Mouse (Mus musculus): ENCODE data around the gene Btnl1. TPM values are rescaled to one million over a fixed set of nuclear protein-coding genes. Genes with fewer than 3 reads are reported as not detected.

Gene Btnl1
- total and polyA plus RNA-seq, 3 experiments: not detected

DNA sequence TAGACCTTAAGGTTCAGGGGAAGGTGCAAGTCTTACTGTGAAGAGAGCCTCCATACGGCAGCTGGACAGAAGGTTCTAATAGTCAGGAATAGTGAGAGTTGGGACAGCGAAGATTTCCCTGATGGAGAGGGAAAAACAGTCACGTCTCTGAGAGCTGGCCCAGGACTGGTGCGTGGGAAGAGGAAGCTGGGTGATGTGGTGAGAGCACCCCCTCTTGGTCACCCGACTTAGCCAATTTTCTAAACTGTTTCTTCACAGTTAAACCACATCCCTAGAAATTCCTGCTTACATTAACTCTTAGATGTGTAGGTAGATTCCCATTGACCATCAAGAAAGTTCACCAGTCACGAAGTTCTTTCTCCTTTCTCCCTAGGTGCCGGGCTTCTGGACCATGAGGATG, 43.1 kb downstream of the Btnl1 start:
- dilution Hi-C loops (cut with MboI; ENCODE audit: extremely low pct_ligation_motif_present, extremely low pct_unique_long_range_greater_than_20kb, low sequenced_read_pairs) (no loop called here), in situ Hi-C loops (cut with MboI; ENCODE audit: low pct_ligation_motif_present, low pct_unique_long_range_greater_than_20kb, low sequenced_read_pairs) (loop anchor here (10.0 kb wide), 1 partner anchor 125 kb away; no protein-coding TSS in a partner anchor)
- Histone ChIP-seq H3K9me3 (replicated peaks; ENCODE audit: low read length) (no peaks in the 10 kb centered on the region), H3K4me1 (ENCODE audit: control insufficient read depth in 1 of 2, insufficient read depth in 2 of 2) (no peaks in the 10 kb centered on the region), H3K36me3 (replicated peaks in 1 of 2; ENCODE audit: control insufficient read depth in 1 of 2, insufficient read depth in 1 of 2, low read length in 1 of 2) (no peaks in the 10 kb centered on the region), H3K27ac (ENCODE audit: insufficient read depth, low read depth) (no peak overlapping the region), H3K4me2 (ENCODE audit: insufficient read depth, low read depth, poor library complexity, severe bottlenecking) (no peak overlapping the region), H3K27me3 (replicated peaks) (peaks cover 36% of the 10 kb centered on the region), H3K9ac (ENCODE audit: insufficient read depth, low read depth) (no peak overlapping the region), H3K79me2 (replicated peaks; ENCODE audit: control insufficient read depth, extremely low read depth, insufficient read depth, poor library complexity, severe bottlenecking) (no peaks in the 10 kb centered on the region), H3K4me3 (replicated peaks in 1 of 3; ENCODE audit: low read depth in 2 of 3, low read length in 2 of 3, poor library complexity in 1 of 3) (no peak overlapping the region)
- TF ChIP-seq RAD21 (IDR thresholded peaks at IDR 0.05; ENCODE audit: low read depth, low read length): peak; percentile 48
- no peak for TF ChIP-seq BHLHE40 (IDR thresholded peaks at IDR 0.05; ENCODE audit: low read depth, low read length)
- TF ChIP-seq RCOR1 (conservative IDR thresholded peaks at IDR 0.05; ENCODE audit: low read depth, low read length): no peak
- TF ChIP-seq SMC3 (IDR thresholded peaks at IDR 0.05; ENCODE audit: low read depth, low read length): peak; percentile 16
- TF ChIP-seq SIN3A (IDR thresholded peaks at IDR 0.05; ENCODE audit: low read length): no peak
- peak in 1 of 2 experiments; percentile 54; a peak in 2 of 4 replicates for TF ChIP-seq CTCF (conservative IDR thresholded peaks at IDR 0.05 in 1 of 2, IDR thresholded peaks at IDR 0.05 in 1 of 2; ENCODE audit: low read depth in 2 of 2, low read length in 2 of 2)
- DNase-seq (ENCODE audit: extremely low read depth): no peak

DNA sequence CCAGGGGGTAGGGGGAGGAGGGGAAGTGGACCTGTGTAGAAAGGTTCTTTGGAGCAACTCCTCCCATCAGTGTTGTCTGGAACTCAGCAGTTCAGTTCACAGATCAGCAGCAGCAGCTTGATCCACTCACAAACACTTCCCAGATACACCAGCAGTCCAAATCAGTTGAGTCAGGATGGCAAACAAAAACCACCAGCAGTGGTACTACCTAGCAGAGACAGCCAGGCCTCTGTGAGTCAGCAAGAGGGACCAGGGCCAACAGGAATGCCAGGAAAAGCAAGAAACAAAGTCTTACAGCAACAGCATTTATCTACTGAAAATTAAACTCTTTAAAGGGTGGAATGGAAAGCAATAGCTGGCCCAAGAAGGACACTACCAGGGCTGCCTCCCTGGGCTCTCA, 50.7 kb downstream of the Btnl1 start:
- dilution Hi-C loops (cut with MboI; ENCODE audit: extremely low pct_ligation_motif_present, extremely low pct_unique_long_range_greater_than_20kb, low sequenced_read_pairs) (no loop called here), in situ Hi-C loops (cut with MboI; ENCODE audit: low pct_ligation_motif_present, low pct_unique_long_range_greater_than_20kb, low sequenced_read_pairs) (loop anchor here (10.0 kb wide), 1 partner anchor 117 kb away; no protein-coding TSS in a partner anchor)
- Histone ChIP-seq H3K4me1 (ENCODE audit: control insufficient read depth in 1 of 2, insufficient read depth in 2 of 2) (no peaks in the 10 kb centered on the region), H3K9ac (ENCODE audit: insufficient read depth, low read depth) (no peak overlapping the region), H3K4me3 (replicated peaks in 1 of 3; ENCODE audit: low read depth in 2 of 3, low read length in 2 of 3, poor library complexity in 1 of 3) (no peak overlapping the region), H3K27ac (ENCODE audit: insufficient read depth, low read depth) (no peak overlapping the region), H3K79me2 (replicated peaks; ENCODE audit: control insufficient read depth, extremely low read depth, insufficient read depth, poor library complexity, severe bottlenecking) (no peaks in the 10 kb centered on the region), H3K36me3 (replicated peaks in 1 of 2; ENCODE audit: control insufficient read depth in 1 of 2, insufficient read depth in 1 of 2, low read length in 1 of 2) (no peaks in the 10 kb centered on the region), H3K9me3 (replicated peaks; ENCODE audit: low read length) (no peaks in the 10 kb centered on the region), H3K27me3 (replicated peaks) (peaks cover 59% of the 10 kb centered on the region), H3K4me2 (ENCODE audit: insufficient read depth, low read depth, poor library complexity, severe bottlenecking) (no peak overlapping the region)
- TF ChIP-seq CHD2 (IDR thresholded peaks at IDR 0.05; ENCODE audit: low read length): no peak
- TF ChIP-seq JUN (IDR thresholded peaks at IDR 0.05; ENCODE audit: insufficient read depth, low read depth, low read length): no peak
- no peak for TF ChIP-seq ZMIZ1 (IDR thresholded peaks at IDR 0.05; ENCODE audit: low read depth, low read length)
- TF ChIP-seq BHLHE40 (IDR thresholded peaks at IDR 0.05; ENCODE audit: low read depth, low read length): no peak
- TF ChIP-seq NRF1 (IDR thresholded peaks at IDR 0.05; ENCODE audit: low read depth, low read length): no peak
- no peak for TF ChIP-seq UBTF (IDR thresholded peaks at IDR 0.05; ENCODE audit: low read depth, low read length)
- TF ChIP-seq KAT2A (IDR thresholded peaks at IDR 0.05; ENCODE audit: insufficient replicate concordance, low read length): no peak
- TF ChIP-seq RCOR1 (conservative IDR thresholded peaks at IDR 0.05; ENCODE audit: low read depth, low read length): no peak
- DNase-seq (ENCODE audit: extremely low read depth): no peak

Other genes with a start within 250 kb of the Btnl1 start
Only the 20 nearest of the 22 such genes appear.
- gene H2-DMb1, start 224.1 kb upstream of the Btnl1 start, total RNA-seq (2012; rRNA removed): 60.7 and 67.0 TPM in 2 replicates
- 77.4 and 102 TPM in 2 replicates for gene H2-DMb1, start 224.1 kb upstream of the Btnl1 start, total RNA-seq (2014; rRNA removed)
- 147 and 149 TPM in 2 replicates for gene H2-DMb1, start 224.1 kb upstream of the Btnl1 start, polyA plus RNA-seq (2012; ENCODE audit: insufficient read length, low read depth)
- 164 and 184 TPM in 2 replicates for gene Tap1, start 189.6 kb upstream of the Btnl1 start, total RNA-seq (2012; rRNA removed)
- gene Tap1, start 189.6 kb upstream of the Btnl1 start, total RNA-seq (2014; rRNA removed): 90.1 and 102 TPM in 2 replicates
- gene Tap1, start 189.6 kb upstream of the Btnl1 start, polyA plus RNA-seq (2012; ENCODE audit: insufficient read length, low read depth): 157 and 161 TPM in 2 replicates
- gene Psmb9, start 189.4 kb upstream of the Btnl1 start, total RNA-seq (2012; rRNA removed): 435 and 547 TPM in 2 replicates
- gene Psmb9, start 189.4 kb upstream of the Btnl1 start, total RNA-seq (2014; rRNA removed): 156 and 159 TPM in 2 replicates
- gene Psmb9, start 189.4 kb upstream of the Btnl1 start, polyA plus RNA-seq (2012; ENCODE audit: insufficient read length, low read depth): 192 and 196 TPM in 2 replicates
- 989 and 1,092 TPM in 2 replicates for gene Psmb8, start 179.4 kb upstream of the Btnl1 start, total RNA-seq (2012; rRNA removed)
- gene Psmb8, start 179.4 kb upstream of the Btnl1 start, total RNA-seq (2014; rRNA removed): 846 and 857 TPM in 2 replicates
- gene Psmb8, start 179.4 kb upstream of the Btnl1 start, polyA plus RNA-seq (2012; ENCODE audit: insufficient read length, low read depth): 652 and 654 TPM in 2 replicates
- gene Tap2, start 173.6 kb upstream of the Btnl1 start, total RNA-seq (2012; rRNA removed): 110 and 116 TPM in 2 replicates
- gene Tap2, start 173.6 kb upstream of the Btnl1 start, total RNA-seq (2014; rRNA removed): 54.8 and 62.2 TPM in 2 replicates
- 121 and 124 TPM in 2 replicates for gene Tap2, start 173.6 kb upstream of the Btnl1 start, polyA plus RNA-seq (2012; ENCODE audit: insufficient read length, low read depth)
- 8.4 and 13.7 TPM in 2 replicates for gene H2-Ob, start 138.2 kb upstream of the Btnl1 start, total RNA-seq (2012; rRNA removed)
- gene H2-Ob, start 138.2 kb upstream of the Btnl1 start, total RNA-seq (2014; rRNA removed): 31.9 and 39.7 TPM in 2 replicates
- gene H2-Ob, start 138.2 kb upstream of the Btnl1 start, polyA plus RNA-seq (2012; ENCODE audit: insufficient read length, low read depth): 19.9 and 27.2 TPM in 2 replicates
- gene H2-Ab1, start 119.4 kb upstream of the Btnl1 start, total RNA-seq (2012; rRNA removed): 114 and 158 TPM in 2 replicates
- gene H2-Ab1, start 119.4 kb upstream of the Btnl1 start, total RNA-seq (2014; rRNA removed): 105 and 119 TPM in 2 replicates
- 634 and 699 TPM in 2 replicates for gene H2-Ab1, start 119.4 kb upstream of the Btnl1 start, polyA plus RNA-seq (2012; ENCODE audit: insufficient read length, low read depth)
- 385 and 450 TPM in 2 replicates for gene H2-Aa, start 89.3 kb upstream of the Btnl1 start, total RNA-seq (2012; rRNA removed)
- gene H2-Aa, start 89.3 kb upstream of the Btnl1 start, total RNA-seq (2014; rRNA removed): 481 and 488 TPM in 2 replicates
- gene H2-Aa, start 89.3 kb upstream of the Btnl1 start, polyA plus RNA-seq (2012; ENCODE audit: insufficient read length, low read depth): 930 and 958 TPM in 2 replicates
- gene H2-Eb1, start 71.3 kb upstream of the Btnl1 start, total RNA-seq (2012; rRNA removed): 574 and 629 TPM in 2 replicates
- 511 and 534 TPM in 2 replicates for gene H2-Eb1, start 71.3 kb upstream of the Btnl1 start, total RNA-seq (2014; rRNA removed)
- 898 and 899 TPM in 2 replicates for gene H2-Eb1, start 71.3 kb upstream of the Btnl1 start, polyA plus RNA-seq (2012; ENCODE audit: insufficient read length, low read depth)
- 5.8 and 6.8 TPM in 2 replicates for gene H2-Eb2, start 51.5 kb upstream of the Btnl1 start, total RNA-seq (2012; rRNA removed)
- gene H2-Eb2, start 51.5 kb upstream of the Btnl1 start, total RNA-seq (2014; rRNA removed): 10.9 and 12.2 TPM in 2 replicates
- 10.2 and 11.4 TPM in 2 replicates for gene H2-Eb2, start 51.5 kb upstream of the Btnl1 start, polyA plus RNA-seq (2012; ENCODE audit: insufficient read length, low read depth)
- gene Btnl2, start 22.3 kb upstream of the Btnl1 start, total RNA-seq (2012; rRNA removed): 1.1 and 1.2 TPM in 2 replicates
- gene Btnl2, start 22.3 kb upstream of the Btnl1 start, total RNA-seq (2014; rRNA removed): 1.9 and 2.0 TPM in 2 replicates
- 4.8 and 5.6 TPM in 2 replicates for gene Btnl2, start 22.3 kb upstream of the Btnl1 start, polyA plus RNA-seq (2012; ENCODE audit: insufficient read length, low read depth)
- gene BC051142, start 21.7 kb downstream of the Btnl1 start, total RNA-seq (2012; rRNA removed): not detected in 2 replicates
- 0.28 TPM in 1 of 2 replicates, not detected in the other for gene BC051142, start 21.7 kb downstream of the Btnl1 start, total RNA-seq (2014; rRNA removed)
- 0.83 and 1.0 TPM in 2 replicates for gene BC051142, start 21.7 kb downstream of the Btnl1 start, polyA plus RNA-seq (2012; ENCODE audit: insufficient read length, low read depth)
- not detected in 2 replicates for gene Btnl4, start 100.2 kb downstream of the Btnl1 start, total RNA-seq (2012; rRNA removed)
- not detected in 2 replicates for gene Btnl4, start 100.2 kb downstream of the Btnl1 start, total RNA-seq (2014; rRNA removed)
- not detected in 2 replicates for gene Btnl4, start 100.2 kb downstream of the Btnl1 start, polyA plus RNA-seq (2012; ENCODE audit: insufficient read length, low read depth)
- not detected in 2 replicates for gene Btnl6, start 140.2 kb downstream of the Btnl1 start, total RNA-seq (2012; rRNA removed)
- gene Btnl6, start 140.2 kb downstream of the Btnl1 start, total RNA-seq (2014; rRNA removed): not detected in 2 replicates
- not detected in 2 replicates for gene Btnl6, start 140.2 kb downstream of the Btnl1 start, polyA plus RNA-seq (2012; ENCODE audit: insufficient read length, low read depth)
- gene Notch4, start 187.1 kb downstream of the Btnl1 start, total RNA-seq (2012; rRNA removed): 0.25 and 0.29 TPM in 2 replicates
- gene Notch4, start 187.1 kb downstream of the Btnl1 start, total RNA-seq (2014; rRNA removed): not detected in 2 replicates
- gene Notch4, start 187.1 kb downstream of the Btnl1 start, polyA plus RNA-seq (2012; ENCODE audit: insufficient read length, low read depth): 0.55 TPM in 1 of 2 replicates, not detected in the other
- 14.9 and 18.2 TPM in 2 replicates for gene Gpsm3, start 212.7 kb downstream of the Btnl1 start, total RNA-seq (2012; rRNA removed)
- gene Gpsm3, start 212.7 kb downstream of the Btnl1 start, total RNA-seq (2014; rRNA removed): 8.5 and 13.0 TPM in 2 replicates
- gene Gpsm3, start 212.7 kb downstream of the Btnl1 start, polyA plus RNA-seq (2012; ENCODE audit: insufficient read length, low read depth): 38.7 and 52.6 TPM in 2 replicates
- 34.8 and 41.0 TPM in 2 replicates for gene Pbx2, start 214.1 kb downstream of the Btnl1 start, total RNA-seq (2012; rRNA removed)
- gene Pbx2, start 214.1 kb downstream of the Btnl1 start, total RNA-seq (2014; rRNA removed): 30.0 and 31.9 TPM in 2 replicates
- gene Pbx2, start 214.1 kb downstream of the Btnl1 start, polyA plus RNA-seq (2012; ENCODE audit: insufficient read length, low read depth): 41.7 and 50.5 TPM in 2 replicates
- 0.76 and 0.81 TPM in 2 replicates for gene Ager, start 220.7 kb downstream of the Btnl1 start, total RNA-seq (2012; rRNA removed)
- 0.55 and 0.92 TPM in 2 replicates for gene Ager, start 220.7 kb downstream of the Btnl1 start, total RNA-seq (2014; rRNA removed)
- gene Ager, start 220.7 kb downstream of the Btnl1 start, polyA plus RNA-seq (2012; ENCODE audit: insufficient read length, low read depth): 3.5 and 4.1 TPM in 2 replicates
- gene Rnf5, start 226.6 kb downstream of the Btnl1 start, total RNA-seq (2012; rRNA removed): 16.5 and 20.6 TPM in 2 replicates
- gene Rnf5, start 226.6 kb downstream of the Btnl1 start, total RNA-seq (2014; rRNA removed): 6.5 and 8.4 TPM in 2 replicates
- 35.1 and 48.9 TPM in 2 replicates for gene Rnf5, start 226.6 kb downstream of the Btnl1 start, polyA plus RNA-seq (2012; ENCODE audit: insufficient read length, low read depth)
- 39.3 and 47.4 TPM in 2 replicates for gene Agpat1, start 227.1 kb downstream of the Btnl1 start, total RNA-seq (2012; rRNA removed)
- gene Agpat1, start 227.1 kb downstream of the Btnl1 start, total RNA-seq (2014; rRNA removed): 9.9 and 11.2 TPM in 2 replicates
- 37.7 and 44.4 TPM in 2 replicates for gene Agpat1, start 227.1 kb downstream of the Btnl1 start, polyA plus RNA-seq (2012; ENCODE audit: insufficient read length, low read depth)